Mouse (Mus musculus) layer of hippocampus, postnatal 10 days (tissue): ENCODE measurements at regions not wholly inside any gene's neighbourhood (a gene's known extent, or its start where the extent isn't known, plus 50 kb on each side); places are given as distances from the start of the nearest gene placed in this dataset.

Experiments
- DNase-seq, 2 experiments: peaks; one replicate each; pipeline ENCODE4 v3.0.0; 2021; ENCODE audit warnings: low spot score in 2 of 2

GRCm38 (mm10) chr4:52666768-52667480 is 70.8 kb downstream of the Toporsl start:
- DNase-seq = no peak

- DNase-seq = no peak
Measured at GRCm38 (mm10) chr4:52709563-52709962, 104.8 kb upstream of the Olfr275 start.

GRCm38 (mm10) chr4:52726203-52726602 is 88.2 kb upstream of the Olfr275 start:
- no peak for DNase-seq

GRCm38 (mm10) chr4:52726625-52727297 is 87.6 kb upstream of the Olfr275 start:
- DNase-seq = peak; percentile 83 to 87

- no peak for DNase-seq
Measured at GRCm38 (mm10) chr4:52733141-52733540, 81.3 kb upstream of the Olfr275 start.

- DNase-seq = no peak
Measured at GRCm38 (mm10) chr4:52739543-52740474, 74.6 kb upstream of the Olfr275 start.

GRCm38 (mm10) chr4:52752838-52753509 is 61.4 kb upstream of the Olfr275 start:
- no peak for DNase-seq
